Mouse (Mus musculus): ENCODE data around the gene Gpsm3. TPM values are rescaled to one million over a fixed set of nuclear protein-coding genes. Genes with fewer than 3 reads are reported as not detected.

Gene Gpsm3
- polyA plus RNA-seq, 1 experiment from 2014 or later, result 3.2 TPM

GRCm38 (mm10) chr17:34568421-34568820 is 21.2 kb upstream of the Gpsm3 start:
- Histone ChIP-seq H3K4me3 (ENCODE audit: low read depth, low read length) (no peak overlapping the region), H3K9me3 (ENCODE audit: control insufficient read depth, low read length) (no peaks in the 10 kb centered on the region), H3K9ac (ENCODE audit: low read depth, low read length) (no peak overlapping the region), H3K36me3 (ENCODE audit: control insufficient read depth, insufficient read depth, low read length) (no peaks in the 10 kb centered on the region), H3K27me3 (ENCODE audit: control insufficient read depth, insufficient read depth, low read length) (0 out of 2 replicates have a peak, but pooled peaks cover 2% of the 10 kb centered on the region), H3K27ac (ENCODE audit: low read depth, low read length) (no peak overlapping the region), H3K4me1 (replicated peaks; ENCODE audit: control insufficient read depth, insufficient read depth, low read length) (peaks cover 3% of the 10 kb centered on the region; the same call in 1 of the 2 replicates), H3K4me2 (replicated peaks; ENCODE audit: low read depth, low read length) (no peak overlapping the region)
- 74% methylated on average over 13 of the region's 13 CpGs for WGBS
- DNase-seq (ENCODE audit: low spot score) (no peak), ATAC-seq (ENCODE audit: low FRiP score) (no peak)

GRCm38 (mm10) chr17:34569919-34570318 is 19.7 kb upstream of the Gpsm3 start:
- Histone ChIP-seq H3K9me3 (ENCODE audit: control insufficient read depth, low read length) (no peaks in the 10 kb centered on the region), H3K27me3 (ENCODE audit: control insufficient read depth, insufficient read depth, low read length) (no peaks in the 10 kb centered on the region), H3K4me2 (replicated peaks; ENCODE audit: low read depth, low read length) (no peak overlapping the region), H3K9ac (ENCODE audit: low read depth, low read length) (no peak overlapping the region), H3K36me3 (ENCODE audit: control insufficient read depth, insufficient read depth, low read length) (no peaks in the 10 kb centered on the region), H3K4me3 (ENCODE audit: low read depth, low read length) (no peak overlapping the region), H3K27ac (ENCODE audit: low read depth, low read length) (no peak overlapping the region), H3K4me1 (replicated peaks; ENCODE audit: control insufficient read depth, insufficient read depth, low read length) (no peaks in the 10 kb centered on the region)
- WGBS, result 71% methylated on average over 4 of the region's 4 CpGs
- ATAC-seq (ENCODE audit: low FRiP score) (no peak), DNase-seq (ENCODE audit: low spot score) (no peak)

- Histone ChIP-seq H3K27me3 (ENCODE audit: control insufficient read depth, insufficient read depth, low read length) (no peaks in the 10 kb centered on the region), H3K9ac (ENCODE audit: low read depth, low read length) (no peak overlapping the region), H3K4me1 (replicated peaks; ENCODE audit: control insufficient read depth, insufficient read depth, low read length) (no peaks in the 10 kb centered on the region), H3K9me3 (ENCODE audit: control insufficient read depth, low read length) (no peaks in the 10 kb centered on the region), H3K27ac (ENCODE audit: low read depth, low read length) (no peak overlapping the region), H3K4me2 (replicated peaks; ENCODE audit: low read depth, low read length) (no peak overlapping the region), H3K4me3 (ENCODE audit: low read depth, low read length) (no peak overlapping the region), H3K36me3 (ENCODE audit: control insufficient read depth, insufficient read depth, low read length) (no peaks in the 10 kb centered on the region)
- no peak for DNase-seq (ENCODE audit: low spot score)
- 8% methylated on average over 5 of the region's 5 CpGs for WGBS
- ATAC-seq (ENCODE audit: low FRiP score), result no peak
Observed at GRCm38 (mm10) chr17:34571875-34572274, 17.7 kb upstream of the Gpsm3 start.

GRCm38 (mm10) chr17:34572361-34572760 is 17.2 kb upstream of the Gpsm3 start:
- DNase-seq (ENCODE audit: low spot score) (peak; percentile 30), ATAC-seq (ENCODE audit: low FRiP score) (no peak)
- 7% methylated on average over 15 of the region's 15 CpGs for WGBS
- no peaks in the 10 kb centered on the region for H3K27me3 ChIP-seq (ENCODE audit: control insufficient read depth, insufficient read depth, low read length)
- no peak overlapping the region for H3K4me2 ChIP-seq (replicated peaks; ENCODE audit: low read depth, low read length)
- no peaks in the 10 kb centered on the region for H3K9me3 ChIP-seq (ENCODE audit: control insufficient read depth, low read length)
- no peak overlapping the region for H3K9ac ChIP-seq (ENCODE audit: low read depth, low read length)
- no peak overlapping the region for H3K27ac ChIP-seq (ENCODE audit: low read depth, low read length)
- no peak overlapping the region for H3K4me3 ChIP-seq (ENCODE audit: low read depth, low read length)
- no peaks in the 10 kb centered on the region for H3K36me3 ChIP-seq (ENCODE audit: control insufficient read depth, insufficient read depth, low read length)
- no peaks in the 10 kb centered on the region for H3K4me1 ChIP-seq (replicated peaks; ENCODE audit: control insufficient read depth, insufficient read depth, low read length)

GRCm38 (mm10) chr17:34576577-34576976 is 13.0 kb upstream of the Gpsm3 start:
- ATAC-seq (ENCODE audit: low FRiP score) (no peak), DNase-seq (ENCODE audit: low spot score) (no peak)
- no peak overlapping the region for H3K27ac ChIP-seq (ENCODE audit: low read depth, low read length)
- H3K27me3 ChIP-seq (ENCODE audit: control insufficient read depth, insufficient read depth, low read length), result no peaks in the 10 kb centered on the region
- no peak overlapping the region for H3K4me2 ChIP-seq (replicated peaks; ENCODE audit: low read depth, low read length)
- no peaks in the 10 kb centered on the region for H3K4me1 ChIP-seq (replicated peaks; ENCODE audit: control insufficient read depth, insufficient read depth, low read length)
- no peak overlapping the region for H3K4me3 ChIP-seq (ENCODE audit: low read depth, low read length)
- H3K36me3 ChIP-seq (ENCODE audit: control insufficient read depth, insufficient read depth, low read length), result no peaks in the 10 kb centered on the region
- 76% methylated on average over 5 of the region's 5 CpGs for WGBS
- H3K9ac ChIP-seq (ENCODE audit: low read depth, low read length), result no peak overlapping the region
- no peaks in the 10 kb centered on the region for H3K9me3 ChIP-seq (ENCODE audit: control insufficient read depth, low read length)

GRCm38 (mm10) chr17:34578070-34578469 is 11.5 kb upstream of the Gpsm3 start:
- DNase-seq (ENCODE audit: low spot score), result no peak
- no peak overlapping the region for H3K27ac ChIP-seq (ENCODE audit: low read depth, low read length)
- H3K4me1 ChIP-seq (replicated peaks; ENCODE audit: control insufficient read depth, insufficient read depth, low read length), result no peaks in the 10 kb centered on the region
- H3K4me3 ChIP-seq (ENCODE audit: low read depth, low read length), result no peak overlapping the region
- no peaks in the 10 kb centered on the region for H3K36me3 ChIP-seq (ENCODE audit: control insufficient read depth, insufficient read depth, low read length)
- no peak overlapping the region for H3K9ac ChIP-seq (ENCODE audit: low read depth, low read length)
- H3K9me3 ChIP-seq (ENCODE audit: control insufficient read depth, low read length), result no peaks in the 10 kb centered on the region
- H3K27me3 ChIP-seq (ENCODE audit: control insufficient read depth, insufficient read depth, low read length), result no peaks in the 10 kb centered on the region
- ATAC-seq (ENCODE audit: low FRiP score), result no peak
- no peak overlapping the region for H3K4me2 ChIP-seq (replicated peaks; ENCODE audit: low read depth, low read length)
- WGBS, result 85% methylated on average over 3 of the region's 3 CpGs

- 87% methylated on average over 12 of the region's 12 CpGs for WGBS
- no peak overlapping the region for H3K4me3 ChIP-seq (ENCODE audit: low read depth, low read length)
- no peaks in the 10 kb centered on the region for H3K27me3 ChIP-seq (ENCODE audit: control insufficient read depth, insufficient read depth, low read length)
- peaks cover 5% of the 10 kb centered on the region; the same call in 1 of the 2 replicates for H3K4me1 ChIP-seq (replicated peaks; ENCODE audit: control insufficient read depth, insufficient read depth, low read length)
- no peaks in the 10 kb centered on the region for H3K36me3 ChIP-seq (ENCODE audit: control insufficient read depth, insufficient read depth, low read length)
- no peak overlapping the region for H3K27ac ChIP-seq (ENCODE audit: low read depth, low read length)
- DNase-seq (ENCODE audit: low spot score), result no peak
- H3K9me3 ChIP-seq (ENCODE audit: control insufficient read depth, low read length), result no peaks in the 10 kb centered on the region
- no peak overlapping the region for H3K4me2 ChIP-seq (replicated peaks; ENCODE audit: low read depth, low read length)
- no peak overlapping the region for H3K9ac ChIP-seq (ENCODE audit: low read depth, low read length)
- ATAC-seq (ENCODE audit: low FRiP score), result no peak
Observed at GRCm38 (mm10) chr17:34582528-34582927, 7.1 kb upstream of the Gpsm3 start.

GRCm38 (mm10) chr17:34583397-34583796 is 6.2 kb upstream of the Gpsm3 start:
- Histone ChIP-seq H3K27me3 (ENCODE audit: control insufficient read depth, insufficient read depth, low read length) (no peaks in the 10 kb centered on the region), H3K4me1 (replicated peaks; ENCODE audit: control insufficient read depth, insufficient read depth, low read length) (peaks cover 5% of the 10 kb centered on the region), H3K4me2 (replicated peaks; ENCODE audit: low read depth, low read length) (no peak overlapping the region), H3K9me3 (ENCODE audit: control insufficient read depth, low read length) (no peaks in the 10 kb centered on the region), H3K9ac (ENCODE audit: low read depth, low read length) (no peak overlapping the region), H3K27ac (ENCODE audit: low read depth, low read length) (no peak overlapping the region), H3K4me3 (ENCODE audit: low read depth, low read length) (no peak overlapping the region), H3K36me3 (ENCODE audit: control insufficient read depth, insufficient read depth, low read length) (no peaks in the 10 kb centered on the region)
- ATAC-seq (ENCODE audit: low FRiP score), result no peak
- WGBS, result 68% methylated on average over 6 of the region's 7 CpGs
- DNase-seq (ENCODE audit: low spot score), result no peak

GRCm38 (mm10) chr17:34583819-34584218 is 5.8 kb upstream of the Gpsm3 start:
- peaks cover 7% of the 10 kb centered on the region for H3K4me1 ChIP-seq (replicated peaks; ENCODE audit: control insufficient read depth, insufficient read depth, low read length)
- no peak overlapping the region for H3K9ac ChIP-seq (ENCODE audit: low read depth, low read length)
- no peaks in the 10 kb centered on the region for H3K27me3 ChIP-seq (ENCODE audit: control insufficient read depth, insufficient read depth, low read length)
- H3K4me2 ChIP-seq (replicated peaks; ENCODE audit: low read depth, low read length), result no peak overlapping the region
- H3K9me3 ChIP-seq (ENCODE audit: control insufficient read depth, low read length), result no peaks in the 10 kb centered on the region
- ATAC-seq (ENCODE audit: low FRiP score) (no peak), DNase-seq (ENCODE audit: low spot score) (no peak)
- WGBS, result 85% methylated on average over 8 of the region's 8 CpGs
- H3K4me3 ChIP-seq (ENCODE audit: low read depth, low read length), result no peak overlapping the region
- H3K27ac ChIP-seq (ENCODE audit: low read depth, low read length), result no peak overlapping the region
- no peaks in the 10 kb centered on the region for H3K36me3 ChIP-seq (ENCODE audit: control insufficient read depth, insufficient read depth, low read length)
